In genomic region chr11:68341111-68342002, GRCm38 (mm10) we compare ENCODE assay signal across 9 mouse cellular contexts. TPM values are rescaled to one million over a fixed set of nuclear protein-coding genes. Genes with fewer than 3 reads are reported as not detected.
A peak's percentile ranks its signal among the peaks of the same experiment; 100 is the strongest.
DNase-seq lines count a peak whose midpoint lies in the region; ATAC-seq lines count a peak whose summit lies in the region.
"Had no signal": no experiment of that assay in that cellular context is flagged by ENCODE, and none has a peak within 500 bp of the region (broad histone marks: within the 10 kb centered on the region; RNA-seq: fewer than 3 reads in every experiment).

No protein-coding gene starts in this region.

- H3K4me1 ChIP-seq in hindbrain, embryonic 11.5 days (replicated peaks; ENCODE audit: control insufficient read depth, insufficient read depth, low read length): no peaks in the 10 kb centered on the region
- H3K4me1 ChIP-seq in hindbrain, embryonic 10.5 days (replicated peaks): peaks cover 21% of the 10 kb centered on the region
- H3K4me1 ChIP-seq in embryonic facial prominence, embryonic 13.5 days: peaks cover 21% of the 10 kb centered on the region
- H3K4me1 ChIP-seq: liver, embryonic 15.5 days had no signal

- peak; percentile 14 for DNase-seq in hindbrain, embryonic 11.5 days (ENCODE audit: low spot score)
- no peak for DNase-seq in hindbrain, embryonic 10.5 days (ENCODE audit: low spot score)
- peak; percentile 48 for DNase-seq in ES-CJ7 (ENCODE audit: low read depth, low spot score)
- DNase-seq in heart, postnatal 36 days: peak; percentile 45 to 64
- peak; percentile 68 for DNase-seq in lung, postnatal 14 days
- no peak for DNase-seq in cerebellum, adult 18-20 months
- no peak for DNase-seq in urinary bladder, postnatal 4 days (ENCODE audit: low spot score in 2 of 2)

- intact Hi-C loops in heart, postnatal 36 days (cut with DNase I): no loop called here

- H3K36me3 ChIP-seq in hindbrain, embryonic 11.5 days (ENCODE audit: control insufficient read depth, insufficient read depth, low read length): no peaks in the 10 kb centered on the region
- peaks cover 22% of the 10 kb centered on the region; the same call in 1 of the 2 replicates for H3K36me3 ChIP-seq in hindbrain, embryonic 10.5 days
- H3K36me3 ChIP-seq in embryonic facial prominence, embryonic 13.5 days: no peaks in the 10 kb centered on the region
- H3K36me3 ChIP-seq: liver, embryonic 15.5 days had no signal

- no peak overlapping the region for H3K27ac ChIP-seq in hindbrain, embryonic 11.5 days (ENCODE audit: low read depth, low read length)
- H3K27ac ChIP-seq in hindbrain, embryonic 10.5 days: no peak overlapping the region
- peak overlapping the region; percentile 64 for H3K27ac ChIP-seq in embryonic facial prominence, embryonic 13.5 days
- H3K27ac ChIP-seq: liver, embryonic 15.5 days had no signal

- no peak overlapping the region for H3K9ac ChIP-seq in hindbrain, embryonic 11.5 days (ENCODE audit: low read depth, low read length)
- H3K9ac ChIP-seq in embryonic facial prominence, embryonic 13.5 days: no peak overlapping the region
- H3K9ac ChIP-seq: liver, embryonic 15.5 days had no signal

- WGBS in hindbrain, embryonic 11.5 days: 82% methylated on average over 13 of the region's 13 CpGs
- 84% methylated on average over 13 of the region's 13 CpGs for WGBS in hindbrain, embryonic 10.5 days
- 50% methylated on average over 13 of the region's 13 CpGs for WGBS in embryonic facial prominence, embryonic 13.5 days

- H3K4me3 ChIP-seq in hindbrain, embryonic 11.5 days (ENCODE audit: low read depth, low read length): no peak overlapping the region
- no peak overlapping the region for H3K4me3 ChIP-seq in hindbrain, embryonic 10.5 days
- H3K4me3 ChIP-seq in embryonic facial prominence, embryonic 13.5 days: no peak overlapping the region
- H3K4me3 ChIP-seq: liver, embryonic 15.5 days had no signal

- no peaks in the 10 kb centered on the region for H3K9me3 ChIP-seq in hindbrain, embryonic 11.5 days (ENCODE audit: control insufficient read depth, low read length)
- no peaks in the 10 kb centered on the region for H3K9me3 ChIP-seq in hindbrain, embryonic 10.5 days
- no peaks in the 10 kb centered on the region for H3K9me3 ChIP-seq in embryonic facial prominence, embryonic 13.5 days
- H3K9me3 ChIP-seq: liver, embryonic 15.5 days had no signal

- H3K4me2 ChIP-seq in hindbrain, embryonic 11.5 days (replicated peaks; ENCODE audit: low read depth, low read length): no peak overlapping the region
- H3K4me2 ChIP-seq in embryonic facial prominence, embryonic 13.5 days: peak overlapping the region; percentile 18; the same call in 1 of the 2 replicates
- H3K4me2 ChIP-seq: liver, embryonic 15.5 days had no signal

- no peak for ATAC-seq in hindbrain, embryonic 11.5 days (ENCODE audit: low FRiP score)
- ATAC-seq in embryonic facial prominence, embryonic 13.5 days (ENCODE audit: insufficient number of reproducible peaks, insufficient read depth, low FRiP score, low TSS enrichment, low read depth): peak; percentile 62; the same call in 1 of the 2 replicates

- H3K27me3 ChIP-seq in hindbrain, embryonic 11.5 days (ENCODE audit: control insufficient read depth, insufficient read depth, low read length): no peaks in the 10 kb centered on the region
- H3K27me3 ChIP-seq in hindbrain, embryonic 10.5 days (ENCODE audit: insufficient read depth, poor library complexity, severe bottlenecking): no peaks in the 10 kb centered on the region
- no peaks in the 10 kb centered on the region for H3K27me3 ChIP-seq in embryonic facial prominence, embryonic 13.5 days
- H3K27me3 ChIP-seq: liver, embryonic 15.5 days had no signal

RNA-seq across cellular contexts. Expression of gene Ntn1, which starts 59.3 kb away (rescaled TPM):
- polyA plus RNA-seq in hindbrain, embryonic 11.5 days (2014; fragmentation: Nextera tagmentation; extraction: Ambion mirVana): 7.7 and 11.9 TPM in 2 replicates
- polyA plus RNA-seq in hindbrain, embryonic 10.5 days (2016; fragmentation: Nextera tagmentation; extraction: Ambion mirVana): 18.2 and 23.7 TPM in 2 replicates
- 7.1 and 9.4 TPM in 2 replicates for polyA plus RNA-seq in embryonic facial prominence, embryonic 13.5 days (2015; fragmentation: Nextera tagmentation; extraction: Ambion mirVana)
- total RNA-seq in heart, postnatal 36 days (2021): 10 to 100 TPM; 55.4 to 61.8 TPM

Comparison
In these comparisons a context has a peak if more than half of its experiments do, and no peak if none do; other contexts are left out.
1. DNase-seq: peak in hindbrain, embryonic 11.5 days (single experiment), ES-CJ7 (single experiment), heart, postnatal 36 days (2 of 2) and lung, postnatal 14 days (single experiment); none in hindbrain, embryonic 10.5 days (single experiment), cerebellum, adult 18-20 months (0 of 2) and urinary bladder, postnatal 4 days (0 of 2).